Mouse (Mus musculus) kidney, embryonic 14.5 days (tissue): Measurements from ENCODE around the gene Sult4a1. TPM values are rescaled to one million over a fixed set of nuclear protein-coding genes. Genes with fewer than 3 reads are reported as not detected.

ENCODE experiments used
- ATAC-seq: fragments of 200-750 bp; cut with Nextera tagmentation; 2 replicates; pipeline ENCODE4 v1.8.0; 2017; ENCODE audit warnings: moderate number of reproducible peaks, mild to moderate bottlenecking, moderate TSS enrichment, moderate library complexity; ENCODE audit not compliant: low FRiP score, low TSS enrichment
- H3K27ac ChIP-seq: fragments of 300-500 bp; sonication (generic); 2 replicates; pipeline ENCODE4 v1.5.1; 2014; ENCODE audit warnings: low read depth, mild to moderate bottlenecking, low read length, moderate library complexity, mixed read lengths
- H3K27me3 ChIP-seq: fragments of 300-500 bp; sonication (generic); 2 replicates; pipeline ENCODE4 v1.6.1; 2014; ENCODE audit warnings: mild to moderate bottlenecking, low read length; ENCODE audit not compliant: control insufficient read depth, insufficient read depth
- H3K36me3 ChIP-seq: fragments of 300-500 bp; sonication (generic); 2 replicates; pipeline ENCODE4 v1.6.1; 2014; ENCODE audit warnings: low read length, mixed read lengths; ENCODE audit not compliant: control insufficient read depth, insufficient read depth
- H3K4me1 ChIP-seq: fragments of 300-500 bp; sonication (generic); 2 replicates; pipeline ENCODE4 v1.6.1; 2014; ENCODE audit warnings: low read length, mixed read lengths; ENCODE audit not compliant: control insufficient read depth, insufficient read depth
- H3K4me2 ChIP-seq: fragments of 300-500 bp; sonication (generic); replicated peaks from 2 replicates; pipeline ENCODE4 v1.6.1; 2014; ENCODE audit warnings: low read depth, mild to moderate bottlenecking, low read length
- H3K4me3 ChIP-seq: fragments of 300-500 bp; sonication (generic); 2 replicates; pipeline ENCODE4 v1.5.1; 2014; ENCODE audit warnings: mild to moderate bottlenecking, low read length
- H3K9ac ChIP-seq: fragments of 300-500 bp; sonication (generic); 2 replicates; pipeline ENCODE4 v1.6.1; 2014; ENCODE audit warnings: low read depth, mild to moderate bottlenecking, low read length, moderate library complexity
- H3K9me3 ChIP-seq: fragments of 300-500 bp; sonication (generic); 2 replicates; pipeline ENCODE4 v1.6.1; 2016; ENCODE audit warnings: low read length; ENCODE audit not compliant: control insufficient read depth
- WGBS: fragments of 180-500 bp; shearing (Covaris S2); extraction: QIAGEN DNeasy Blood & Tissue Kit; methylation state at CpG from one replicate; pipeline ENCODE4 v1.1.7; 2014; 5-methylcytosine and 5-hydroxymethylcytosine counted together
- polyA plus RNA-seq: library from polyadenylated mRNA; unstranded; fragments of >200 nt; fragmentation: Nextera tagmentation; extraction: Ambion mirVana; gene quantifications from 2 replicates; pipeline ENCODE4 v1.2.1, GENCODE M21; 2014

Gene Sult4a1
- polyA plus RNA-seq, 1 experiment from 2014 or later, result 0.28 TPM

- no peaks in the 10 kb centered on the region for H3K36me3 ChIP-seq
Measured at GRCm38 (mm10) chr15:84069455-84070050, 36.0 kb downstream of the Sult4a1 start.

GRCm38 (mm10) chr15:84065701-84066100 lies 39.9 kb downstream of the Sult4a1 start:
- H3K36me3 ChIP-seq, result no peaks in the 10 kb centered on the region
- H3K4me1 ChIP-seq, result peaks cover 8% of the 10 kb centered on the region; the same call in 1 of the 2 replicates
- no peak overlapping the region for H3K9ac ChIP-seq
- 74% methylated on average over 4 of the region's 4 CpGs for WGBS
- no peak overlapping the region for H3K27ac ChIP-seq
- H3K27me3 ChIP-seq, result peaks cover 54% of the 10 kb centered on the region
- no peak for ATAC-seq
- H3K4me3 ChIP-seq, result no peak overlapping the region
- peaks cover 6% of the 10 kb centered on the region; the same call in 1 of the 2 replicates for H3K9me3 ChIP-seq
- H3K4me2 ChIP-seq, result no peak overlapping the region

More at GRCm38 (mm10) chr15:84069455-84070050, 36.0 kb downstream of the Sult4a1 start:
- peaks cover 62% of the 10 kb centered on the region for H3K27me3 ChIP-seq
- 6% methylated on average over 16 of the region's 16 CpGs for WGBS
- peak overlapping the region; percentile 10; the same call in 1 of the 2 replicates for H3K4me2 ChIP-seq
- H3K4me1 ChIP-seq, result peaks cover 8% of the 10 kb centered on the region; the same call in 1 of the 2 replicates
- no peak for ATAC-seq
- peaks cover 4% of the 10 kb centered on the region; the same call in 1 of the 2 replicates for H3K9me3 ChIP-seq
- no peak overlapping the region for H3K27ac ChIP-seq
- no peak overlapping the region for H3K4me3 ChIP-seq
- H3K9ac ChIP-seq, result no peak overlapping the region

- H3K4me3 ChIP-seq, result peak within 1 kb of the TSS; percentile 17
- ATAC-seq, result 0 out of 2 replicates have a peak, but pooled peaks have one; percentile 24
- H3K9me3 ChIP-seq, result peaks cover 6% of the 10 kb centered on the region; the same call in 1 of the 2 replicates
- no peak within 1 kb of the TSS for H3K9ac ChIP-seq
- peak within 1 kb of the TSS; percentile 39 for H3K4me2 ChIP-seq
- 1% methylated on average over 28 of the region's 29 CpGs for WGBS
- no peak within 1 kb of the TSS for H3K27ac ChIP-seq
- peaks cover 49% of the 10 kb centered on the region for H3K27me3 ChIP-seq
- peaks cover 8% of the 10 kb centered on the region; the same call in 1 of the 2 replicates for H3K4me1 ChIP-seq
- no peaks in the 10 kb centered on the region for H3K36me3 ChIP-seq
Measured at GRCm38 (mm10) chr15:84065140-84065539, 40.4 kb downstream of the Sult4a1 start, which contains the start of gene Efcab6. Efcab6 (minus strand) TSS chr15:84065379.

GRCm38 (mm10) chr15:84058841-84059240 lies 46.7 kb downstream of the Sult4a1 start:
- no peak overlapping the region for H3K9ac ChIP-seq
- no peak overlapping the region for H3K4me3 ChIP-seq
- H3K4me1 ChIP-seq, result no peaks in the 10 kb centered on the region
- ATAC-seq, result no peak
- no peak overlapping the region for H3K27ac ChIP-seq
- WGBS, result 83% methylated on average over 6 of the region's 6 CpGs
- peaks cover 2% of the 10 kb centered on the region; the same call in 1 of the 2 replicates for H3K27me3 ChIP-seq
- 0 out of 2 replicates have a peak, but pooled peaks cover 3% of the 10 kb centered on the region for H3K9me3 ChIP-seq
- H3K36me3 ChIP-seq, result no peaks in the 10 kb centered on the region
- H3K4me2 ChIP-seq, result no peak overlapping the region

GRCm38 (mm10) chr15:84056083-84056482 lies 49.5 kb downstream of the Sult4a1 start:
- H3K27me3 ChIP-seq, result no peaks in the 10 kb centered on the region
- no peak for ATAC-seq
- H3K36me3 ChIP-seq, result no peaks in the 10 kb centered on the region
- H3K4me3 ChIP-seq, result no peak overlapping the region
- H3K4me1 ChIP-seq, result no peaks in the 10 kb centered on the region
- no peaks in the 10 kb centered on the region for H3K9me3 ChIP-seq
- H3K9ac ChIP-seq, result no peak overlapping the region
- no peak overlapping the region for H3K4me2 ChIP-seq
- 72% methylated on average over 5 of the region's 5 CpGs for WGBS
- no peak overlapping the region for H3K27ac ChIP-seq

- no peak overlapping the region for H3K9ac ChIP-seq
- no peak overlapping the region for H3K27ac ChIP-seq
- H3K27me3 ChIP-seq, result no peaks in the 10 kb centered on the region
- H3K4me1 ChIP-seq, result no peaks in the 10 kb centered on the region
- H3K36me3 ChIP-seq, result no peaks in the 10 kb centered on the region
- H3K9me3 ChIP-seq, result no peaks in the 10 kb centered on the region
- 46% methylated on average over 9 of the region's 9 CpGs for WGBS
- ATAC-seq, result no peak
- H3K4me3 ChIP-seq, result no peak overlapping the region
- no peak overlapping the region for H3K4me2 ChIP-seq
Measured at GRCm38 (mm10) chr15:84053859-84054258, 51.7 kb downstream of the Sult4a1 start.

- no peak overlapping the region for H3K27ac ChIP-seq
- H3K4me3 ChIP-seq, result no peak overlapping the region
- no peak overlapping the region for H3K9ac ChIP-seq
- H3K36me3 ChIP-seq, result no peaks in the 10 kb centered on the region
- no peaks in the 10 kb centered on the region for H3K9me3 ChIP-seq
- H3K4me1 ChIP-seq, result no peaks in the 10 kb centered on the region
- no peak for ATAC-seq
- H3K4me2 ChIP-seq, result no peak overlapping the region
- no peaks in the 10 kb centered on the region for H3K27me3 ChIP-seq
- 93% methylated on average over 4 of the region's 4 CpGs for WGBS
Measured at GRCm38 (mm10) chr15:84053240-84053639, 52.3 kb downstream of the Sult4a1 start.

- no peak overlapping the region for H3K27ac ChIP-seq
- no peaks in the 10 kb centered on the region for H3K27me3 ChIP-seq
- H3K9me3 ChIP-seq, result no peaks in the 10 kb centered on the region
- no peak for ATAC-seq
- no peak overlapping the region for H3K4me3 ChIP-seq
- WGBS, result 81% methylated on average over 9 of the region's 9 CpGs
- H3K36me3 ChIP-seq, result no peaks in the 10 kb centered on the region
- H3K9ac ChIP-seq, result no peak overlapping the region
- no peak overlapping the region for H3K4me2 ChIP-seq
- no peaks in the 10 kb centered on the region for H3K4me1 ChIP-seq
Measured at GRCm38 (mm10) chr15:84052390-84052789, 53.2 kb downstream of the Sult4a1 start.

- no peak for ATAC-seq
- H3K4me3 ChIP-seq, result no peak overlapping the region
- no peaks in the 10 kb centered on the region for H3K27me3 ChIP-seq
- WGBS, result 38% methylated on average over 7 of the region's 7 CpGs
- H3K9me3 ChIP-seq, result peaks cover 2% of the 10 kb centered on the region; the same call in 1 of the 2 replicates
- H3K36me3 ChIP-seq, result no peaks in the 10 kb centered on the region
- no peak overlapping the region for H3K27ac ChIP-seq
- no peaks in the 10 kb centered on the region for H3K4me1 ChIP-seq
- H3K4me2 ChIP-seq, result no peak overlapping the region
- H3K9ac ChIP-seq, result no peak overlapping the region
Measured at GRCm38 (mm10) chr15:84049570-84049969, 56.0 kb downstream of the Sult4a1 start.
